Mouse (Mus musculus): ENCODE results near the gene Zfp980.
"Not testable (repeated sequence)": the region's sequence is repeated elsewhere in the genome, so short reads cannot be mapped to it uniquely, and the experiment has no call there.

- TF ChIP-seq CTCF (IDR thresholded peaks at IDR 0.05; ENCODE audit: extremely low read depth, insufficient read length, insufficient replicate concordance, low read depth, low read length); POLR2A (IDR thresholded peaks at IDR 0.05; ENCODE audit: low read depth, low read length): not testable (repeated sequence)
Observed at GRCm38 (mm10) chr4:145686061-145686460, 15.6 kb downstream of the Zfp980 start.
